Mouse (Mus musculus): ENCODE measurements at regions not wholly inside any gene's neighbourhood (a gene's known extent, or its start where the extent isn't known, plus 50 kb on each side); places are given as distances from the start of the nearest gene placed in this dataset.

GRCm38 (mm10) chr17:79481936-79482335 lies 127.0 kb upstream of the Cdc42ep3 start:
- no peaks in the 10 kb centered on the region for H3K36me3 ChIP-seq (ENCODE audit: control insufficient read depth, insufficient read depth, low read length)
- no peaks in the 10 kb centered on the region for H3K27me3 ChIP-seq (ENCODE audit: control insufficient read depth, insufficient read depth, low read length)
- H3K9ac ChIP-seq (replicated peaks; ENCODE audit: low read depth, low read length) = no peak overlapping the region
- ATAC-seq (ENCODE audit: low read depth) = no peak
- H3K9me3 ChIP-seq (ENCODE audit: control insufficient read depth, low read length) = no peaks in the 10 kb centered on the region
- H3K4me1 ChIP-seq (ENCODE audit: control insufficient read depth, insufficient read depth, low read length) = no peaks in the 10 kb centered on the region
- no peak overlapping the region for H3K4me2 ChIP-seq (ENCODE audit: low read depth, low read length)
- WGBS = 77% methylated on average over 4 of the region's 4 CpGs
- H3K4me3 ChIP-seq (ENCODE audit: low read depth, low read length) = no peak overlapping the region
- no peak overlapping the region for H3K27ac ChIP-seq (ENCODE audit: low read depth, low read length)

GRCm38 (mm10) chr17:79485239-79485638 lies 126.4 kb upstream of the Rmdn2 start:
- H3K4me1 ChIP-seq (ENCODE audit: control insufficient read depth, insufficient read depth, low read length) = no peaks in the 10 kb centered on the region
- no peaks in the 10 kb centered on the region for H3K9me3 ChIP-seq (ENCODE audit: control insufficient read depth, low read length)
- H3K27me3 ChIP-seq (ENCODE audit: control insufficient read depth, insufficient read depth, low read length) = no peaks in the 10 kb centered on the region
- no peak overlapping the region for H3K27ac ChIP-seq (ENCODE audit: low read depth, low read length)
- H3K4me3 ChIP-seq (ENCODE audit: low read depth, low read length) = no peak overlapping the region
- 84% methylated on average over 5 of the region's 5 CpGs for WGBS
- ATAC-seq (ENCODE audit: low read depth) = no peak
- no peak overlapping the region for H3K4me2 ChIP-seq (ENCODE audit: low read depth, low read length)
- H3K9ac ChIP-seq (replicated peaks; ENCODE audit: low read depth, low read length) = no peak overlapping the region
- no peaks in the 10 kb centered on the region for H3K36me3 ChIP-seq (ENCODE audit: control insufficient read depth, insufficient read depth, low read length)

- ATAC-seq (ENCODE audit: low read depth) = no peak
- Histone ChIP-seq H3K9me3 (ENCODE audit: control insufficient read depth, low read length) (no peaks in the 10 kb centered on the region), H3K27ac (ENCODE audit: low read depth, low read length) (no peak overlapping the region), H3K4me3 (ENCODE audit: low read depth, low read length) (no peak overlapping the region), H3K27me3 (ENCODE audit: control insufficient read depth, insufficient read depth, low read length) (no peaks in the 10 kb centered on the region), H3K36me3 (ENCODE audit: control insufficient read depth, insufficient read depth, low read length) (no peaks in the 10 kb centered on the region), H3K4me1 (ENCODE audit: control insufficient read depth, insufficient read depth, low read length) (no peaks in the 10 kb centered on the region), H3K4me2 (ENCODE audit: low read depth, low read length) (no peak overlapping the region), H3K9ac (replicated peaks; ENCODE audit: low read depth, low read length) (no peak overlapping the region)
- 87% methylated on average over 6 of the region's 6 CpGs for WGBS
These were observed 122.4 kb upstream of the Rmdn2 start for GRCm38 (mm10) chr17:79489306-79489705.

DNA sequence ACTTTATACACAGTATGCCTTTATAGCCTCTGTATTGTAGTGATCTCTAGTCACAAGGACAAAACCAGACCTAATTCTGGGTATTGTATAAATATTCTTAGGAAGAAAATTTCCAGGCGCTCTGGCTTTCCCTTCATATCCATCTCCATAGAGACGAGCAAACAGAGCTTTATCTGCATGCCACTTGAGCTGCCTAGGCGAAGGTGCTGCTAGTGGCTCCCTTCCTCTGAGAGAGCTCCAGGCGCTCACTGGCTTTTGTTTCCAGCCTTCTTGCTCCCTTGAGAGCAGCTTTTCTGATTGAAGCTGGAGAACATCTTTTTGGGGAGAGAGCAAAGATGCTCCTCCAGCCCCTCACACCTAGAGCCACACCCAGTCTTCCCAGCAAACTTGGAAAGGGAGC lies 114.0 kb upstream of the Rmdn2 start:
- 83% methylated on average over 4 of the region's 4 CpGs for WGBS
- ATAC-seq (ENCODE audit: low read depth) = no peak
- Histone ChIP-seq H3K36me3 (ENCODE audit: control insufficient read depth, insufficient read depth, low read length) (no peaks in the 10 kb centered on the region), H3K4me3 (ENCODE audit: low read depth, low read length) (no peak overlapping the region), H3K4me1 (ENCODE audit: control insufficient read depth, insufficient read depth, low read length) (no peaks in the 10 kb centered on the region), H3K27ac (ENCODE audit: low read depth, low read length) (no peak overlapping the region), H3K9ac (replicated peaks; ENCODE audit: low read depth, low read length) (no peak overlapping the region), H3K9me3 (ENCODE audit: control insufficient read depth, low read length) (no peaks in the 10 kb centered on the region), H3K27me3 (ENCODE audit: control insufficient read depth, insufficient read depth, low read length) (no peaks in the 10 kb centered on the region), H3K4me2 (ENCODE audit: low read depth, low read length) (no peak overlapping the region)

GRCm38 (mm10) chr17:79498321-79498720 lies 113.3 kb upstream of the Rmdn2 start:
- ATAC-seq (ENCODE audit: low read depth) = no peak
- no peaks in the 10 kb centered on the region for H3K27me3 ChIP-seq (ENCODE audit: control insufficient read depth, insufficient read depth, low read length)
- H3K9me3 ChIP-seq (ENCODE audit: control insufficient read depth, low read length) = no peaks in the 10 kb centered on the region
- 91% methylated on average over 9 of the region's 9 CpGs for WGBS
- no peak overlapping the region for H3K27ac ChIP-seq (ENCODE audit: low read depth, low read length)
- H3K9ac ChIP-seq (replicated peaks; ENCODE audit: low read depth, low read length) = no peak overlapping the region
- H3K4me1 ChIP-seq (ENCODE audit: control insufficient read depth, insufficient read depth, low read length) = no peaks in the 10 kb centered on the region
- H3K4me3 ChIP-seq (ENCODE audit: low read depth, low read length) = no peak overlapping the region
- no peaks in the 10 kb centered on the region for H3K36me3 ChIP-seq (ENCODE audit: control insufficient read depth, insufficient read depth, low read length)
- H3K4me2 ChIP-seq (ENCODE audit: low read depth, low read length) = no peak overlapping the region

DNA sequence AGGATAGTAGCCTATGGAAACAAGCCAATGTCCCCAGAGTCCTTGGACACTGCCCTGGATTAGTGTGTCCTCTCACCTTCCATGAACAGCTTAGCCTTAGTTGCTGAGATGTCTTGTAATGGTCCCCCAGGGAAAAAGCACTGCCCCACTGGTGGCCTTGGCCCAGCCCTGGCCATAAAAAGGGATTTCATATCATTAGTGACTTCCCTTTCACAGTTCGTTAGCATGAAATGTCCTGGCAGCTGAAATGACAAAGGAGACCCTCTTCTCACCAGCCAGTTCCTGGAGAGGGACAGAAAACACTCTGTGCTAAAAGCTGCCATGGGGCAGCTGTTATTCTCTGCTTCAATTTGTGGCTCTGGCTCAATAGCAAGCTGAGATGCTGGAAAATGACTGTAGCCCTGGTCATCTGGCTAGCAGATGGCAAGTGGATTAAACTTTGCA lies 110.6 kb upstream of the Rmdn2 start:
- 23% methylated on average over 1 of the region's 1 CpGs for WGBS
- Histone ChIP-seq H3K4me1 (ENCODE audit: control insufficient read depth, insufficient read depth, low read length) (no peaks in the 10 kb centered on the region), H3K4me3 (ENCODE audit: low read depth, low read length) (no peak overlapping the region), H3K9ac (replicated peaks; ENCODE audit: low read depth, low read length) (no peak overlapping the region), H3K27ac (ENCODE audit: low read depth, low read length) (no peak overlapping the region), H3K9me3 (ENCODE audit: control insufficient read depth, low read length) (no peaks in the 10 kb centered on the region), H3K4me2 (ENCODE audit: low read depth, low read length) (no peak overlapping the region), H3K27me3 (ENCODE audit: control insufficient read depth, insufficient read depth, low read length) (no peaks in the 10 kb centered on the region), H3K36me3 (ENCODE audit: control insufficient read depth, insufficient read depth, low read length) (no peaks in the 10 kb centered on the region)
- no peak for ATAC-seq (ENCODE audit: low read depth)

DNA sequence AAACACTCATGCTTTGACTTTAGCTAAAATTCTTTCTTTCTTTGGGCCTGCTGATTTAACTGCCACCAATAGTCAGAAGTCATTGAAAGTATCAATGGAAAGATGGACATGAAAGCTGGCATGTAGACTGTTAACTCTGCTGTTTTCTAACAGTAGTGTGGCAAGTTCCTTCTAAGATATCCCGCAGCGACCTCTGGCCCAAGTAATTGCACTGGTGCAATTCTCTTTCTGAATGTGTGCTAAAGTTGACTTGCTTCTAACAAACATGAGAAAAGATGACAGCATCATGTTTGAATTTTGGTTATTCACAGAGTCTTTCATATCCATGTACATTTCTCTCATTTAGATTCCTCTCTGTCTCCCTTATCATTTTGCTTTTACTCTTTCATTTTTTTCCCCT lies 109.7 kb upstream of the Rmdn2 start:
- no peak overlapping the region for H3K27ac ChIP-seq (ENCODE audit: low read depth, low read length)
- no peak overlapping the region for H3K4me3 ChIP-seq (ENCODE audit: low read depth, low read length)
- no peak overlapping the region for H3K9ac ChIP-seq (replicated peaks; ENCODE audit: low read depth, low read length)
- no peaks in the 10 kb centered on the region for H3K27me3 ChIP-seq (ENCODE audit: control insufficient read depth, insufficient read depth, low read length)
- ATAC-seq (ENCODE audit: low read depth) = no peak
- H3K9me3 ChIP-seq (ENCODE audit: control insufficient read depth, low read length) = no peaks in the 10 kb centered on the region
- H3K4me1 ChIP-seq (ENCODE audit: control insufficient read depth, insufficient read depth, low read length) = no peaks in the 10 kb centered on the region
- no peak overlapping the region for H3K4me2 ChIP-seq (ENCODE audit: low read depth, low read length)
- no peaks in the 10 kb centered on the region for H3K36me3 ChIP-seq (ENCODE audit: control insufficient read depth, insufficient read depth, low read length)
- 87% methylated on average over 2 of the region's 2 CpGs for WGBS

DNA sequence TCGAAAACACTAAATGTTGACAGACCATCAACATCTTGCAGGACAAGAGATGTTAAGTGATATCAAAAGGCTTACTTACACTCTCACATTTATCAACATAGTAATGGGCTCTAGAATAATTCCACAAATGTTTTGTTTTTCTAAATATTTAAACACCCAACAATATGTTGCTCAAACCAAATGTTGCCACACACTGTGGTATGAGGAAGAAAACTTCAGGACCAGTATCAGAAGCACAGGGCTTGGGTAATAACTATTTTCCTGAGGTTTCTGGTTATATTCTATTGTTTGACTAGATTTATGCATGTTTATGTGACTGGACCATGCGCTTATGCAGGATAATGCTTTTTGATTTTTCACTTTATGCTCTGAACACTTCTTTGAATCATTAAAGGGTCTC lies 108.6 kb upstream of the Rmdn2 start:
- no peak overlapping the region for H3K27ac ChIP-seq (ENCODE audit: low read depth, low read length)
- H3K9ac ChIP-seq (replicated peaks; ENCODE audit: low read depth, low read length) = no peak overlapping the region
- no peak for ATAC-seq (ENCODE audit: low read depth)
- no peaks in the 10 kb centered on the region for H3K36me3 ChIP-seq (ENCODE audit: control insufficient read depth, insufficient read depth, low read length)
- 93% methylated on average over 2 of the region's 2 CpGs for WGBS
- no peaks in the 10 kb centered on the region for H3K9me3 ChIP-seq (ENCODE audit: control insufficient read depth, low read length)
- no peaks in the 10 kb centered on the region for H3K27me3 ChIP-seq (ENCODE audit: control insufficient read depth, insufficient read depth, low read length)
- no peak overlapping the region for H3K4me2 ChIP-seq (ENCODE audit: low read depth, low read length)
- no peaks in the 10 kb centered on the region for H3K4me1 ChIP-seq (ENCODE audit: control insufficient read depth, insufficient read depth, low read length)
- H3K4me3 ChIP-seq (ENCODE audit: low read depth, low read length) = no peak overlapping the region

DNA sequence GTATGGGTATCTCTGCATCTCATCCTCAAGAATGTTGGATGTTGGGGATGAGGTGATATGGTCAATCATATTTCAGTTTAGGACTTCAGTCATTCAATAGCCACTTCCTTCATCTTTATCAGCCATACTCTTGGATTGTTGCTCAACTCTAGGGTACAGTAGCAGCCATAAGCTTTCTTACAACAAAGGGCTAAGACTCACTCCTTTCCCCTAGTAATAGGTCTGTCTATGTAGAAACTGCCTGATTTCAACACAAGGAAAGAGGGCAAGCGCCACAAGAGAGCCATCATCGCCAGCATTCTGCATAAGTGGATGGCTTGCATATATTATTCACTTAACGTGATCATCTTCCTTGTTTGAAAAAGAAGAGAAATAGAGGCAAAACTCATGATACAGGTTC lies 107.5 kb upstream of the Rmdn2 start:
- Histone ChIP-seq H3K4me3 (ENCODE audit: low read depth, low read length) (no peak overlapping the region), H3K9me3 (ENCODE audit: control insufficient read depth, low read length) (no peaks in the 10 kb centered on the region), H3K4me1 (ENCODE audit: control insufficient read depth, insufficient read depth, low read length) (no peaks in the 10 kb centered on the region), H3K9ac (replicated peaks; ENCODE audit: low read depth, low read length) (no peak overlapping the region), H3K27ac (ENCODE audit: low read depth, low read length) (no peak overlapping the region), H3K36me3 (ENCODE audit: control insufficient read depth, insufficient read depth, low read length) (no peaks in the 10 kb centered on the region), H3K27me3 (ENCODE audit: control insufficient read depth, insufficient read depth, low read length) (no peaks in the 10 kb centered on the region), H3K4me2 (ENCODE audit: low read depth, low read length) (no peak overlapping the region)
- no peak for ATAC-seq (ENCODE audit: low read depth)
- 89% methylated on average over 3 of the region's 3 CpGs for WGBS

DNA sequence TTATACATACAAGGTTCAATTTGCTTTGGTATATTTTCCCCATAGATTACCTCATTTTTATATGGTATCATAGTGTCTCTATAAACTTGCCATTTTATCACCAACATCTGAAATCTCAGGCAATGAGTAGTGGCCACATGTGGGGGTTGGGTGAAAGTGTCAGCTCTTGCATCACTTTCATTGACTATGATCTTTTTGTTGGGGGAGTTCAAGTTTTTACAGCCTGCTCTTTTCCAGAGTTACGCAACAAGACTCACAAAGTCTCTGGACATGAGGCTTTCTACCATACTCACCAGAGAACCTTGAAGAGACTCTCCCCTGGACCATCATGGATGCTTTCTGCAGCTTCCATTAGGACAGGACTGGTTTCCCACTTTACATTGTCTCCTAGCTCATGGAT lies 106.1 kb upstream of the Rmdn2 start:
- Histone ChIP-seq H3K27ac (ENCODE audit: low read depth, low read length) (no peak overlapping the region), H3K4me3 (ENCODE audit: low read depth, low read length) (no peak overlapping the region), H3K9me3 (ENCODE audit: control insufficient read depth, low read length) (no peaks in the 10 kb centered on the region), H3K9ac (replicated peaks; ENCODE audit: low read depth, low read length) (no peak overlapping the region), H3K27me3 (ENCODE audit: control insufficient read depth, insufficient read depth, low read length) (no peaks in the 10 kb centered on the region), H3K36me3 (ENCODE audit: control insufficient read depth, insufficient read depth, low read length) (no peaks in the 10 kb centered on the region), H3K4me1 (ENCODE audit: control insufficient read depth, insufficient read depth, low read length) (no peaks in the 10 kb centered on the region), H3K4me2 (ENCODE audit: low read depth, low read length) (no peak overlapping the region)
- WGBS = 96% methylated on average over 1 of the region's 1 CpGs
- ATAC-seq (ENCODE audit: low read depth) = no peak

All from neural tube, embryonic 14.5 days (tissue).